Mouse (Mus musculus) heart, embryonic 14.5 days (tissue): ENCODE results near the gene Ccdc124. TPM values are rescaled to one million over a fixed set of nuclear protein-coding genes. Genes with fewer than 3 reads are reported as not detected.
A peak's percentile ranks its signal among the peaks of the same experiment; 100 is the strongest.

ENCODE experiments used
- ATAC-seq: fragments of 200-750 bp; cut with Nextera tagmentation; 2 replicates; pipeline ENCODE4 v1.8.0; 2017; ENCODE audit warnings: low read depth, moderate TSS enrichment; ENCODE audit not compliant: insufficient number of reproducible peaks, insufficient read depth, low FRiP score
- H3K27ac ChIP-seq, 2 experiments: fragments of 200-500 bp in 1 of 2; fragments of 300-500 bp in 1 of 2; sonication (generic) in 1 of 2; replicated peaks in 1 of 2; 2 replicates each; pipeline ENCODE4 v1.5.1; 2012 to 2014; ENCODE audit warnings: low read depth in 2 of 2, low read length in 2 of 2, control low read depth in 1 of 2, mild to moderate bottlenecking in 1 of 2, mixed read lengths in 1 of 2; ENCODE audit not compliant: control insufficient read depth in 1 of 2, insufficient read depth in 1 of 2
- H3K27me3 ChIP-seq: fragments of 300-500 bp; sonication (generic); 2 replicates; pipeline ENCODE4 v1.6.1; 2014; ENCODE audit warnings: mild to moderate bottlenecking, low read length, control low read depth; ENCODE audit not compliant: control insufficient read depth, insufficient read depth
- H3K36me3 ChIP-seq: fragments of 300-500 bp; sonication (generic); 2 replicates; pipeline ENCODE4 v1.6.1; 2014; ENCODE audit warnings: mild to moderate bottlenecking, control low read depth, low read length, mixed read lengths; ENCODE audit not compliant: control insufficient read depth, insufficient read depth
- H3K4me1 ChIP-seq, 2 experiments: fragments of 200-500 bp in 1 of 2; fragments of 300-500 bp in 1 of 2; sonication (generic) in 1 of 2; 2 replicates each; pipeline ENCODE4 v1.6.1; 2012 to 2014; ENCODE audit warnings: low read length in 2 of 2, control low read depth in 1 of 2, mixed read lengths in 1 of 2; ENCODE audit not compliant: control insufficient read depth in 2 of 2, insufficient read depth in 2 of 2
- H3K4me2 ChIP-seq: fragments of 300-500 bp; sonication (generic); 2 replicates; pipeline ENCODE4 v1.6.1; 2014; ENCODE audit warnings: mild to moderate bottlenecking, low read length
- H3K4me3 ChIP-seq, 2 experiments: fragments of 200-500 bp in 1 of 2; fragments of 300-500 bp in 1 of 2; sonication (generic) in 1 of 2; 2 replicates each; pipeline ENCODE4 v1.5.1; 2012 to 2014; ENCODE audit warnings: low read length in 2 of 2, mild to moderate bottlenecking in 2 of 2, control low read depth in 1 of 2, low read depth in 1 of 2, moderate library complexity in 1 of 2; ENCODE audit not compliant: control insufficient read depth in 1 of 2, insufficient read depth in 1 of 2
- H3K9ac ChIP-seq: fragments of 300-500 bp; sonication (generic); 2 replicates; pipeline ENCODE4 v1.6.1; 2014; ENCODE audit warnings: mild to moderate bottlenecking, low read length
- H3K9me3 ChIP-seq: fragments of 300-500 bp; sonication (generic); 2 replicates; pipeline ENCODE4 v1.6.1; 2016; ENCODE audit warnings: low read length, control low read depth; ENCODE audit not compliant: control insufficient read depth
- WGBS: fragments of 180-500 bp; shearing (Covaris S2); extraction: QIAGEN DNeasy Blood & Tissue Kit; methylation state at CpG from one replicate; pipeline ENCODE4 v1.1.7; 2014; 5-methylcytosine and 5-hydroxymethylcytosine counted together
- polyA plus RNA-seq: library from polyadenylated mRNA; unstranded; fragments of >200 nt; fragmentation: Nextera tagmentation; extraction: Ambion mirVana; gene quantifications from 2 replicates; pipeline ENCODE4 v1.2.1, GENCODE M21; 2014

The Ccdc124 gene
- polyA plus RNA-seq, 1 experiment from 2014 or later = 78.5 TPM

DNA sequence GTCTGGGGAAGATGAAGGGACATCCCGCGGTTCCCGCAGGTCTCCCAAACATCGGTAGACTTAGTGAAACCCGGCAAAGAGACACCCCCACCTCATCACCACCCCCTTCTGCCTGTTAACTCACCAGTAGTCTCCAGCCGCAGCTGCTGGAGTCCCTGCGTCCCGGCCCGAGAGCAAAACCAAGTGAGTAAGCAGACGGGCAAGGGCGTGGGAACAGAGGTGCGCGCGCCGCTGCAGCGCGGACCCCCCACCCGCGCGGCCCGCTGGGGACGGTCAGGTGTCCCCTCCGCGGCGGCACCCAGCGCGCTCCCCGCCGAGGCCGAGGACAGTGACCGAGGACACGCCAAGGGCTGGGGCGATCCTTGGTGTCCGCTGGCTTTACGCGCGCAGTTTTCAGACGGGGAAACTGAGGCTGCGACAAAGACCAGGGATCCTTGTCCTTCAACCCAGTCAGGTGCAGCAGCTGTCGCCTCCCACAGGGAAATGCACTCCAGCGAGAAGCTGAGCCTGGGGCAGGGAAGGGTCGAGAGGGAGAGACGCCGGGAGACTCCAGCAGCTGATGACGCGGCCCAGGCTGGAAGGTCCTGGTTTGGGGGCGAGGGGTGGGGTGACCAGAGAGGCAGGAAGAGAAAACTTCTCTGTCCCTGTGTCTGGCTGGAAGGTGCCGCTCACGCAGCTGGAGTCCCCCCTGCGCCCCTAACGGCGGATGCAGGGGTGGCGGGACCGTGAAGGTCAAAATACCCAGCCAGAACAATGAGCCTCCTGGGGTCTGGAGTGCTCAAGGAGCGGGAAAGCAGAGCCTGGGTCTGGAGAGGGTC, 10.7 kb downstream of the Ccdc124 start, which contains the start of gene Kcnn1:
Kcnn1 (minus strand) TSS at position 435 of the 818 bp plus-strand sequence.
- H3K27me3 ChIP-seq = peaks cover 32% of the 10 kb centered on the region
- no peaks in the 10 kb centered on the region for H3K9me3 ChIP-seq
- ATAC-seq = no peak
- 1% methylated on average over 55 of the region's 55 CpGs for WGBS
- peak within 1 kb of the TSS; percentile 78 for H3K9ac ChIP-seq
- H3K27ac ChIP-seq = 0 out of 4 replicates have a peak within 1 kb of the TSS, but pooled peaks of 1 of the 2 experiments have one; percentile 84
- H3K36me3 ChIP-seq = peaks cover 5% of the 10 kb centered on the region
- peaks cover 20 to 32% of the 10 kb centered on the region in 2 experiments for H3K4me1 ChIP-seq
- peak within 1 kb of the TSS; percentile 95 for H3K4me2 ChIP-seq
- peak within 1 kb of the TSS; percentile 53 to 69 for H3K4me3 ChIP-seq

DNA sequence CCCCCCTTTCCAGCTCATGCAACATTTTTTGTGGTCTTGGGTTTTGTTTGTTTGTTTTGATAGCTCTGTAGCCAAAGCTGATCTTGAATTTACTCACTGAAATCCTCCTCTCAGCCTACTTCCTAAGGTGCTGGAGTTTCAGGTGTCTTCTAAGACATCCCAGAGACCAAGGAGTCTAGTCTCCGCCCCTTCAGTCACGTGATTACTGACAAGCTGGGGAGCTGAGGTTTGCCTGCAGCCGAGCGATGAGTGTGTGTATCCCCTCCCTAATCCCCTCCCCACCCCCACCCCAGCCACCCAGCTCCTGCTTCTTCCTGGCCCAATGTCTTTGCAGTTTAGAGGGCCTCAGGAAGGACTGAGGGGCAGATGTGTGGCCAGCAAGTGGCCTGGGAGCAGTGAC, 16.2 kb downstream of the Ccdc124 start:
- Histone ChIP-seq H3K9ac (no peak overlapping the region), H3K4me1 (peaks cover 0 to 5% of the 10 kb centered on the region in 2 experiments; a peak in 1 of 4 replicates), H3K36me3 (no peaks in the 10 kb centered on the region), H3K4me3 (no peak overlapping the region), H3K27ac (no peak overlapping the region), H3K4me2 (no peak overlapping the region), H3K9me3 (no peaks in the 10 kb centered on the region), H3K27me3 (peaks cover 16% of the 10 kb centered on the region)
- no peak for ATAC-seq
- 30% methylated on average over 4 of the region's 4 CpGs for WGBS

DNA sequence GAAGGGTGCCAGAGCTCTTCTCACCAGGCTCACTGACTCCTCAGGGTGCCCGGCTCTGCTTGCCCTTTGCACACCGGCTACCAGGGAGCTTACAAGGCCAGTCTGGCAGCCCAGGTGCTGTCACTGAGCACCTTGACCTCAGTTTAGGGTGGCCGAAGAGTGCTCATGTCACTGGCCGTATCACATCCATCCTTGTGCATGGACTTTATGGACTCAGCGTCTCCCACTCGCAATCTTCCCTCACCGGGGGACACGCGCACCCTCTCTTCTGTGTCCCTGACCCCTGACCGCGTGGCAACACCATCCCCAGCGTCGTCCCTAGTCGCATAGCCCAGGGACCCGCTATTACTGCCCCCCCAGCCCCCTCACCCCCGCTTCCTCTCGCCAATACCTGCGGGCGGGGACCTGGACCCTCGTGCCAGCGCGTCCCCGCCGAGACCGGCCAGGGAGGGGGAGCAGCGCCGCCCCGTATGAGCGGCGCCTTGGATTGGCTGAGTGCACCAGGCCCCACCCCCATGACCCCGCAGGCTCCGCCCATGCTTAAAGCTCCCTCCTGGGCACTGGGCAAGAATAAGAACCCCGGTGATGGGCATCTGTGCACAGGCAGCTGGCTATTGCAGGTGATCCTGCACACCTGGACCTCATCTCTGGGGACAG, 17.1 kb downstream of the Ccdc124 start:
- Histone ChIP-seq H3K36me3 (no peaks in the 10 kb centered on the region), H3K9ac (peak overlapping the region; percentile 68), H3K9me3 (no peaks in the 10 kb centered on the region), H3K4me3 (peak overlapping the region; percentile 40 to 42), H3K4me2 (peak overlapping the region; percentile 80), H3K27me3 (peaks cover 7% of the 10 kb centered on the region), H3K4me1 (no peaks in the 10 kb centered on the region), H3K27ac (no peak overlapping the region)
- peak; percentile 57; the same call in 1 of the 2 replicates for ATAC-seq
- WGBS = 10% methylated on average over 24 of the region's 33 CpGs

DNA sequence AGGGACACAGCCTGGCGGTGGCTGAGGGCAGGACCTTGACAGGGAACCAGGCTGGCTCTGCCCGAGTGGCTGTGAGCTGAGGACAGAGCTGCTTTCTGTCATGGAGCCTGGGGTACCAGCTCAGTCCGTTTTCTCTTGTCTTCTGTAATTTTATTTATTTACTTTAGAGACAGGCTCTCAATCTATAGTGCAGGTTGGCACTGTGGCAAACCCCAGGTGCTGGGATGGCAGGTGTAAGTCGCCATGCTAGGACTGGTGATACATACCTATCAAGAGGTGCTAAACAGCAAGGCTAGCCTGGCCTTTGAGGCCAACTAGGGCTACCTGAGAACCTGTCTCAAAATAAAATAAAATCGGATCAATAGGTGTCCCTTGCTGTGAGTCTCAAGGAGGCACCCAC, 17.7 kb downstream of the Ccdc124 start:
- no peak overlapping the region for H3K9ac ChIP-seq
- H3K4me3 ChIP-seq = no peak overlapping the region
- 0 out of 2 replicates have a peak, but pooled peaks cover 3% of the 10 kb centered on the region for H3K27me3 ChIP-seq
- no peak for ATAC-seq
- H3K9me3 ChIP-seq = no peaks in the 10 kb centered on the region
- H3K27ac ChIP-seq = no peak overlapping the region
- no peaks in the 10 kb centered on the region for H3K4me1 ChIP-seq
- 59% methylated on average over 5 of the region's 5 CpGs for WGBS
- H3K4me2 ChIP-seq = no peak overlapping the region
- H3K36me3 ChIP-seq = no peaks in the 10 kb centered on the region

DNA sequence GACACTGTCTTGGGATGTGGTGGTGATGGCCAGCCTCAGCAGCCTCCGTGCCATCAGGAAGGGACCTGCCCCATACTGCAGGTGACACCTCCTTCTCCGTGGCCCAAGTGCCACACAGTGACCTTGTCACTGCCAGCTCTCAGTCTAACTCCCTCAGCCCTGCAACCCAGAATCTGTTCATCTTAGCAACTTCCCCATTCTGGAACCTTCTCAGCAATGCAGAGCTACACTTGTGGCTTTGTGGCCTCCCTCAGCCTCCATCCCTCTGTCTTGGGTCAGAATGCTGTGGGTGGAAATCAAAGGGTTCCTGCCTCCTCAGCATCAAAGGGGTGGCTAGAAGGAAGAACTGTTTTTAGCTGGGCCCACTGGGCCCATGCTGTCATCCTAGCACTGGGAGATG, 19.9 kb downstream of the Ccdc124 start:
- no peak for ATAC-seq
- Histone ChIP-seq H3K36me3 (no peaks in the 10 kb centered on the region), H3K27ac (no peak overlapping the region), H3K27me3 (0 out of 2 replicates have a peak, but pooled peaks cover 3% of the 10 kb centered on the region), H3K4me3 (no peak overlapping the region), H3K9ac (no peak overlapping the region), H3K4me2 (no peak overlapping the region), H3K9me3 (no peaks in the 10 kb centered on the region), H3K4me1 (no peaks in the 10 kb centered on the region)
- WGBS = 64% methylated on average over 2 of the region's 2 CpGs

DNA sequence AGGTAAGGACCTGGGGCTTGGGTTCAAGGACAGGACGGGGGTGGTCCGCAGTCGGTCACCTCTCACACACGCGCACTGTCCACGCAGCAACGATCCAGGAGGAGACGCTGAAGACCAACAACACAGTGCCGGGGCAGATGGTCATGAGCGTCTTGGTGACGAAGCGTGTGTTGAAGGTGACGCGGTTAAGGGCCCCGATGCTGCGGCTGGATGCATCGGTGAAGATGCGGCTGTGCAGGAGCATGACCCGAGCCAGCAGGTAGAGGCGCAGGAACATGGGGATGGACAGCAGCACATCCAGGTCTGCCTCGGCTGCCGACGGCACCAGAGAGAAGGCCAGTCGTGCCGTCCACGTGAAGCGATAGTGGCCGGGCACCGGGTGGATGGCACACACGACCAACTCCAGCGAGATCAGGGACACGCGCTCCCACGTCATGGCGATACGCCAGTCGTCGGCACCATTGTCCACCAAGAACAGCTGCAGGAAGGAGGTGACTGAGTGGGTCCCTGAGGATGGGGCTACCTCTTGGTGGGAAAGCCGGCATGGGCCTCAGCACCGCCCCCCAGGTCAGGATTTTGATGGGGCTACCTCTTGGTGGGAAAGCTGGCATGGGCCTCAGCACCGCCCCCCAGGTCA, 21.0 kb downstream of the Ccdc124 start:
- no peaks in the 10 kb centered on the region for H3K9me3 ChIP-seq
- ATAC-seq = no peak
- H3K4me3 ChIP-seq = no peak overlapping the region
- H3K27ac ChIP-seq = no peak overlapping the region
- WGBS = 87% methylated on average over 41 of the region's 41 CpGs
- H3K27me3 ChIP-seq = 0 out of 2 replicates have a peak, but pooled peaks cover 7% of the 10 kb centered on the region
- no peaks in the 10 kb centered on the region for H3K4me1 ChIP-seq
- no peaks in the 10 kb centered on the region for H3K36me3 ChIP-seq
- H3K9ac ChIP-seq = no peak overlapping the region
- no peak overlapping the region for H3K4me2 ChIP-seq

DNA sequence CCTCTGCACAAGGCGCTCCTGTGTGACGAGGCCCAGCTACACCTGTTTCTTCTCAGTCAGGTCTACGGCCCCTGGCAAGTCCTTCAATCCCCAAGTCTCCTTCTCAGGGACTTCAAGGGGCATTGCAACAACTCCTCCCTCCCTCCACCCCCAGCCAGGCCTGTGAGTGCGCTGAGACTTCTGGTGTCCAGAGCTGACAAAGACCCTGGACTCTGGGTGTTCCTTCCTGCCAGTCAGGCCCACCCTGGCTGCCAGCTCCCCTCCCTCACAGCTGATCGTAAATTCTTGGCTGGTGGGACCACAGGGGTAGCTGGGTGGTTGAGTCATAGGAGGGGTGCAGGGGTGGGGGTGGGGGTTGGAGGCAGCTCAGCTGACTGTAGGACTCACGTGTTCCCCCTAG, 21.9 kb downstream of the Ccdc124 start:
- H3K9ac ChIP-seq = no peak overlapping the region
- ATAC-seq = no peak
- H3K4me3 ChIP-seq = no peak overlapping the region
- H3K27me3 ChIP-seq = 0 out of 2 replicates have a peak, but pooled peaks cover 7% of the 10 kb centered on the region
- no peak overlapping the region for H3K27ac ChIP-seq
- no peaks in the 10 kb centered on the region for H3K9me3 ChIP-seq
- H3K4me1 ChIP-seq = no peaks in the 10 kb centered on the region
- 49% methylated on average over 6 of the region's 6 CpGs for WGBS
- H3K4me2 ChIP-seq = no peak overlapping the region
- no peaks in the 10 kb centered on the region for H3K36me3 ChIP-seq
